Mouse (Mus musculus) retina, embryonic 14.5 days (tissue): ENCODE data around the gene Rad9b.
A peak's percentile ranks its signal among the peaks of the same experiment; 100 is the strongest.

ENCODE experiments used
- DNase-seq: peaks from one replicate; pipeline ENCODE4 v3.0.0-alpha.2; 2015; ENCODE audit warnings: low spot score

Rad9b gene

DNA sequence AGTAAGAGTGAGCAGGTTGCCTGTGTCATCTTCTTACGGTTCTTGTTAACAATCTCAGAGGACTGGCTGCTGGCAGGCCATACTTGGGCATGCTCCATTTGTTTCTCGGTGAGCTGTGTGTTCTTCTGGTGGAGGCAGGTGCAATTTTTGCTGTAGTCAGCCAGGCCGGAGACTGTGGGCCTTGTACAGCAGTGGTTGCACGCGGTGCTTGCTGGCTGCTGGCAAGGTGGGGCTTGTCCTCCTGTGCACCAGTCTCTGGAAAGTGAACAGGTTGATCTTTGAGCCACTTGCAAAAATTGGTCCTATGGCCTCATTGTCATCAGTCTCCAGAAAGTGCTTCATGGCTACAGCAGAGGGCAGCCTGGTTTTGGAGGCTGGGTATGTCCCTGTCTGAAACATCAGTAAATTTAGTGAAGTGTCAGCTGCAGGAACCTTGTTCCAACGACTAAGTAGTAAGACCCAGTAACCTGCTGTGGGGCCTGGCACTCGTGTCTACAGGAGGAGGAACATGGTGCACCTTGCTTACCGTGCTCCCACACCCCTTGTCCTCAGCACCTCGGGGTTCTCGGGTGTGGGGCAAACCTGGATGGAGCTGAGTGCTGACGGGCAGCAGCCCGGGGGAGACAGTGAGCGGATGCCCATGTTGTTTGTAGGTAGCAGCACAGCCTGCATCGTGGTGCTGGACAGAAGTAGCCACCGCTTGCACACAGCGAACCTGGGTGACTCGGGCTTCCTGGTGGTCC lies 40.9 kb downstream of the Rad9b start:
- no peak for DNase-seq

DNA sequence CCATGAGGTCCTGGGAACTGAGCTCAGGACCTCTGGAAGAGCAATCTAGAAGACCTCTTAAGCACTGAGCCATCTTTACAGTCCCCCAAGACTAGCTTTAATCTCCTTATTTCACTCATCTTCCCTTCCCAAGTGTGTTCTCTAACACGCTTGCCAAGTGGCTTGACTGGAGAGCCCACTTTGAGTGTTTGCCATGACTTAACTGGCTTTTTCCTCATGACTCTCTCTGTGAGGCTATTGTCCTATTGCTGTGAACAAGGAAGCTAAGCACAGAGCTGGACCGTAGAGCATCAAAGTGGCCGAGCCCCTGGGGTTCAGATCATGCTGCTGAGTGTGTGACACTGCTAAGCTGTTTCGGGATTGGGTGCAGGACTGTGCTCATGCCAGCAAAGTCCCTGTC lies 41.7 kb downstream of the Rad9b start:
- no peak for DNase-seq

DNA sequence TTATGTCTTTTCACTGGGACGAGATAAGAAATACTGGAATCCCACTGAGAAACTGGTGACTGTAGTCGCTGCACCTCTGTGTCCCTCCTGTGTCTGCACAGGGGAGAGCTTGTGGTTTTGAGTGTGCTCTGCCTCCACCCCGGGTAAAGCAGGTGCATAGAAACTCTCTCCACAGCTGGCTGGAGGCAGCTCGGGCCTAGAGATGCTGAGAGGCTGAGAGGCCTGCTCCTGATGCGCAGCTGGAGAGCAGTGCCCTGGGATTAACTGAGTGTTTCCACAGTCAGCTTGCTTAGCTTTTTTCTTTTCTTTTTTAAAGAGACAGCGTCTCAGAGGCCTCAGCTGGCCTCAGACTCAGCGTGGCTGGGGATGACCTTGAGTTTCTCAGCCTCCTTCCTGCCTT lies 42.3 kb downstream of the Rad9b start:
- DNase-seq = no peak

DNA sequence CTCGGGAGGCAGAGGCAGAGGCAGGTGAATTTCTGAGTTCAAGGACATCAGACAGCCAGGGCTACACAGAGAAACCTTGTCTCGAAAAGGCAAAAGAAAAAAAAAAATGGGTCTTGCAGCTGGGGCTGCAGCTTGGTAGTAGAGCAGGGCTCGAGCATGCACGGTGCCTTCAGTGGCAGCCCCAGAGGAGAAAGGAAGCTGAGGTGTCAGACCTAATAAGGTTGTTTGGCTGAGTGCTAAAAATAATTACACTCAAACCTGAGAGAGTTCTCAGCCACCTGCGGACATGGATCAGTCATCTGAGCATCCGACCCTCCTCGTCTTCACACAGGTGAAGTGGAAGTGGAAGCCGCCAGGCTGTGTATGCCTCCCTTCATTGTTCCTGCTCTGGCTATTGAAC lies 43.3 kb downstream of the Rad9b start:
- no peak for DNase-seq

DNA sequence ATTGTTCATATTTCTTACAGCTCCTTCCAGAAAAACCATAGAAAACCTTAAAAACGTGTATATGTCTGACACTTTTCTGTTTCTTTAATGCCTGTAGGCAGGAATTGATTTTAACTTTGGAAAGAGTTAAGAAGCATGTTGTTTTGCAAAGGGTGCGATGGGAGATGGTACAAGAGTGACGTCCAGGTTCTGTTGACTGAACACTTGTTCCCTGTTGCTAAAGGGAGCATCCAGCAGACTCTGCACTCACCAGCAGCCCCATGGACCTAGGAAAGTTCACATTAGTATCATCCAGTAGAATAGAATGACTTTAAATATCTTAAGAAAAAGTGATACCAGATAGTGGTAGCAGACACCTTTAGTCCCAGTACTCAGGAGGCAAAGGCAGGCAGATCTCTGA lies 47.5 kb downstream of the Rad9b start:
- no peak for DNase-seq

DNA sequence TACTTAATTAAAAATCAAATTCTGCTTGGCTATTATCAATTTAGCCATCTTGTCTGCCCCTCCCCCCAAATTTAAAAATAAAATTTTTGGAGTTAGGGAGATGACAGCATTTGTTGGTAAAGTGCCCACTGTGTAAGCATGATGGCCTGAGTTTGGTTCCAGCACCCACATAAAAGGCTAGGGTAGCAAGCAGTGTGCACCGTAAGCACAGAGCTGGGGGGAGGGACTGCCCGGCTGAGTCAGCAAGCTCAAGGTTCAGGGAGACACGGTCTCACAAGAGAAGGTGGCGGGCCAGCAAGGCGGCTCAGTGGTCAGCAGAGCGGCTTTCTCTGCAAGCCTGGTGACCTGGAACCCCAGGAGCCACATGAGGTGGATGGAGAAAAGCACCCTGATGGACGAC lies 48.6 kb downstream of the Rad9b start:
- DNase-seq = no peak

DNA sequence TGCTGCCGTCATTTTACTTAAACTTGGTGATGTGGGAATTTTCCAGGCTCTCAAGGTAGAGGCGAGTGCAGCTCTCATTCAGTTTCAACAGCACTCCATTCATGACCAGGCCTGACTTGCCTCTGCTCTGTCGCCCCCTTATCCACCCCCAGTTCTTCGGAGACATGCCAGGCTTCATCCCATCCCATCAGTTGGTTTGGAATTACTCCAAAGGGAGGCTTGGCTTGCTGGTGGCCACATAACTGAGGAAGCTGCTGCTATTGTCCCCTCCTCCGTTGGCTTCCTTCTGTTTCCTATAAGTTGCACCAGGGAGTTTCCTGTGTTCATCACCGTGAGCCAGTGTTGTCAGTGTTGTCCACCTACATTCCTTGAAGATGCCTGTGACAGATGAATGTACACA lies 49.5 kb downstream of the Rad9b start:
- DNase-seq = no peak

DNA sequence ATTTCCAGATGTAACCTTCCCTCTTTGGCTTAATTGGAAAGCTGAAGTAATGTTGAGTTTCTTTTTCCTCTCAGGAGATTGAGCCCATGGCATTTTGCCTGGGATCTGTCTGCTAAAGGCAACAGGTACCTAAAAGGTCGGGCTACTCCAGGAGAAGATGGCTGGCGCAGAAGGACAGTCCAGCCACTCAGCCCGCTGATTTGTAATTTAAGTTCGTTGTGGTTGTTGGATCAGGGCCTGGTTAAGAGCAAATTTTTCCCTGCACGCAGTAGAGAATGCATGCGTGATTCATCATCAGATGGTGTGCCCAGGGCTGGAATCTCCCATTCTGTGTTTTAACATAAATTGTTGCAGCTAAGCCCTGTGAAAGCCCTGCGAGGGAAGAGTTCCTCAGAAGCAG lies 50.1 kb downstream of the Rad9b start:
- no peak for DNase-seq

DNA sequence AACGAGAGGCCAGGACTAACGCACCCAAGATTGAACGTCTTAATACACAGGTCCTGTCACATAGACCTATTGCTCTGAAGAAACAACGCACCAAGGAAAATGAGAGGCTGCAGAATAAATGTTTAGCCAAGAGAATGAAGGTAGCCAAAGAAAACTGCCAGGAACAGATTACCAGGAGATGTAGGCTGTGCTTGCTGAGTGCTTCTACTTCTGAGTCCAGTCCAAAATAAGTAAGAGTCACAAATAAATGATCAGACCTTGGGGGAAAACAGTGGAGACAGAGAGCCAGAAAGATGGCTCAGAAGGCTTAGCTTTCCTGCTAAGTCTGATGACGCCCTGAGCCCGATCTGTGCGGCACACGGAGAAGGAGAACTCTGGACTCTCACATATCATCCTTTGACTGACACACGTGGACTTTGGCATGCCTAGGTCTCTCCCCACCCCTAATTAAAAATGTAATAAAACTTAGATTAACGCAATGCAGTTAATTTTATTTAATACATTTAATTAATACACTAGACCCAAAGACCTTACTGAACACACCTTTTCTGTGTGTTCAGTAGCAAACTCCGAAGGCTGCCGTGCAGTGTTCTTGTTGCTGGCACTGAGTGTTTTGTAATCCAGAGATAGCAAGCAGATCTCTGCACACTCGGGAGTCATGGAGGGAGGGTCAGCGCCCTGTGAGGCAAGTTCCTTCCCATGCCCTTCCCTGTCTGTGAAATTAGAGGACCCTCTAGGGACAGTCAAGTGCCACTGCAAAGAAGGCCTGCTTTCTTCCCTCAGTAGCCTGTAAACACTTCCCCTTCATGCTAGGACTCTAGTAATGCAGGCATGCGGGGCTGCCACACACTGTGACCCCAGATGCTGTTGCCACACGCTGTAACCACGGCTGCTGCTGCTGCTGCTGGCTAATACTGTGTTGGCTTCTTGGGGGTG lies 51.0 kb downstream of the Rad9b start:
- DNase-seq = peak; percentile 29

DNA sequence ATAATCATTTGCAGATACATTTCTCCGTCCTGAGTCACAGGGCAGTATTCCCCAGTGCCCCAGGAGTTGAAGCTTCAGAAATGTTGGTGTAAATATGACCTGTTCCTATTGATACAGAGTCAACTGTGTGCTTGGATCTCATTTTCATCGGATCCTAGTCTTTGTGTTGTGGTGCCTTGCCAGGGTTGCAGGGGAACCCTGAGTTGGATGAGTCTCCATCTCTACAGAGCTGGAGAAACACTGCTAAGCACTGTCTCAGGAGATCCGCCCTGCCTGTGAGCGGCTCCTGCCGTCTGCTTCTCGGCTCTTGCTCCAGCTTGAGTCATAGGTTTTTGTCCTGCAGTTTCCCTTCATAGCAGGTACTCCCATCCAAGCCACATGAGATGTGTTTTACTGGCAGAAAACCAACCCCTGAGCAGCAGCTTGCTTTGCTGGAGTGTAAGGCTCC lies 53.9 kb downstream of the Rad9b start:
- no peak for DNase-seq

DNA sequence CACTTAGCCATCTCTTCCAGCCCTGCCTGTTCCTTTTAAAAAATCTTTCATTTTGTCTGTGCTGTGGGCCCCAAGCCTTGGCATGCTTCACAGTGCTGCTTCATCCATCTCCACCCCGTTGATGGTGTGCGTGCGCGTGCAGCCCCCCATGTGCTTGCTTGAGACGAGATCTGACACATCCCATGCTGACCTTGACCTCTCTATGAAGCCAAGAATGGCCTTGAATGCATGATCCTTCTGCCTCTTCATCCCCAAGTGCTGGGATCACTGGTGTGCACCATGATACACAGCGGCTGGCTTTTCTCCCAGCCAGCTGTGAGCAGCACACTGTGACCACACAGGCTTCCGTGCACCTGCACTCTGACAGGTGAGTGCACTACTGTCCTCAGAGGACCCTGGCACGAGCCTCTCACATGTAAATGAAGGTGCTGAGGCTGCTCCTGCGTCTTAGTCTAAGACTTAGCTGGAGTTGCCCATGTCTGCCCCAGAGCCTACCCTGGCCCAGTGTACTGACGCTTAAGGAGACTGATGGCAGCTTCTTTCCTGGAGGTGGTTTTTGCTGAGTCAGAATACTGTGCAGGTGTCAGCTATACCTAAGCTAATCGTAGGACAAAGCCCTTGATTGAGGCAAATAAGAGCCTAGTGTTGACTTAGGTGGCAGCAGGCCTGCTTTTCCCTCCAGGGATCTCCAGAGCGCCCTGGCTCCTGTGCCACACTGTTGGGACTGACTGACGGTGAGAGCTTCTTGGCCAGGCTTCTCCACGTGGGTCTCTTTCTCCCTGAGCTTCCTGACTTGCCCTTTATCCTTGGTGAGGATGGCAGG lies 58.7 kb downstream of the Rad9b start:
- DNase-seq = no peak

DNA sequence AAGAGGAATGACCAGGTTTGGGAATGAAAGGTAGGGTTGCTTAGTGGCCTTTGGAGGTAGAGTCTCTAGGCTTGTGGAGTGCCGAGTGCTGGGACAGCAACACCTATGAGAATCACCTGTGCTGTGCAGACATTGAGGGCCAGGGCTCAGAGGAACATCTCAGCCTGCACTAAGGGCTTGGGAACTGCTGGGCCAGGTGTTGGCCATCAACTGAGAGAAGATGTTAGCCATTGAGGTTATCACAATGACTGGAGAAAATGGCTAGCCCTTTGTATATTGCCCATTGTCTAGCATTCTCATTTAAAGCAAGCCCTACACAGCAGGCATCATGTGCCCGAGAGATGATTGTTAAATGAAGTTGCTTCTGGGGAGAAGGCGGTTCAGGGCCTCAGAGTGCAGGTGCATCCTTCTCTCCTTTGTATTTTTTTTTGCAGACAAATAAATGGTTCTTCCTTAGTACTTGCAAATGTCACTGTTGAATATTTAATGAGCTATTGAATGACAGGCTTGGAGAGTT lies 59.8 kb downstream of the Rad9b start:
- no peak for DNase-seq

DNA sequence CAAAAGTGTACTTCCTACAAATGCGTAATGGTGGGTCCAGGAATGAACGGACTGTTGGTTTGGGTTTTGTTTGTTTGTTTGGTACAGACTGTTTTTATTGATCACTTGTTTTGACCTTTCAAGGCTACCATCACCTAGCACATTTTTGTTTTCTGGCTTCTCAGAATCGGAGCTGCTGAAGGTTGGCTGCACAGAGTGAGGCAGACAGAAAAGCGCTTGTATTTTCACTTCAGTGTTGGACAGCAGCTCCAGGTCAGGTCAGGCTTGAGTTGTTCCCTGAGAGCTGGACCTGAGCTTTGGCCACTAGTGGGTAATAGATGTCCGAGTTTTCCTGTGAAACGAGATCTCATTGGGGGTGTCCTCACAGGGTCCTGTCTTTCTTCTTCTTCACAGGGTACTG lies 60.9 kb downstream of the Rad9b start:
- no peak for DNase-seq

DNA sequence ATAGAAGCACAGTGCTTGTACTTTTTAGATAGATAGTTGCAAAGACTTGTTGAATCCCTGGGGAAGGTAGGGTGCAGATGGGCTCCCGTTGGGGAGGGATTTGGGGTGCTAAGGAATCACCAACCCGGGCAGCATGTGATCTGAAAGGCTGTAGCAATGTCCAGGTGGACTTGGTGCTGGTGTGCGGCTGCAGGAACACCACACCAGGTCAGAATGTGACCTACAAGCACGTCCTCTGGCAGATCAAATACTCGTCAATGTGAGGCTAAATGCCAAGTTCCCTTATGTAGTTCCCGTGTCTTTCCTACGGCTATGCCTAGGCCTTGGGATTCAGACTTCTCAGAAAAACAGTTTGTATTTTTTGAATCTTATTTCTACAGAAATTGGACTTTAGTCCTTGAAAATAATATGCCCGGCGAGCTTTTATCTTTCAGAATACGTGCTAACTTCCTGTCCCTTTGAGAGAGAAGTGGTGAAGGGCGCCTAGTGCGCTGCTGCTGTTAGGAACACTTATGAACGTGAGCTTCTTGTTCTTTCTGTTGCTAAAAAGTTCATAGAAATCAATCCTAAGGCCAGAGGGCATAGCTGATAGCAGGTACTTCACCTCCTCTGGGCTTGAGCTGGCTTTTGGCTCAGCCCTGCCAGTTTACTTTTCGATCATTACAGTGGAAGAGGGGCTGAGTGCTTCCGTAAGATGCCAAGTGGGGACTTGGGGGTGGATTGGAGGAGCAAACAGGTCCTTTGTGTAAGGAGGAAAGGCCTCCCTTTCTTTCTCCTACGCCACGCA lies 62.3 kb downstream of the Rad9b start:
- DNase-seq = no peak

DNA sequence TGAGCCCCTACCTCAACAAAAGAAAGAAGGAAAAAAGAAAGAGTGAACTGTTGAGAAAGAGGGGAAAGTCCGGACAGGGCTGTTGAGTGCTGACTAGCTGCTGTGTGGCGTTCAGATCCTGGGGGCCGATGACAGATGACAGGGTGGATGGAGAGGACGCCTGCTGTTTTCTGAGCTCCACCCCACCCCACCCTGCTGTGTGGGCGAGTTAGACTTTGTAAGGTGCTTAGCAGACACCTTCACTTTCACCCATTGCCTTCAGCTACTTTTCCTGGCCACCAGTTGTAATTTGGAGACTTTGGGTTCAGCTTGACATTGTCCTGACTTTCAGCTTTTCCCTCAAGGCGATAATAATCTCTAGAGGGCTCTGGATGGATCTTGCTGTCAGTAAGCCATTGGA lies 62.9 kb downstream of the Rad9b start:
- DNase-seq = no peak

DNA sequence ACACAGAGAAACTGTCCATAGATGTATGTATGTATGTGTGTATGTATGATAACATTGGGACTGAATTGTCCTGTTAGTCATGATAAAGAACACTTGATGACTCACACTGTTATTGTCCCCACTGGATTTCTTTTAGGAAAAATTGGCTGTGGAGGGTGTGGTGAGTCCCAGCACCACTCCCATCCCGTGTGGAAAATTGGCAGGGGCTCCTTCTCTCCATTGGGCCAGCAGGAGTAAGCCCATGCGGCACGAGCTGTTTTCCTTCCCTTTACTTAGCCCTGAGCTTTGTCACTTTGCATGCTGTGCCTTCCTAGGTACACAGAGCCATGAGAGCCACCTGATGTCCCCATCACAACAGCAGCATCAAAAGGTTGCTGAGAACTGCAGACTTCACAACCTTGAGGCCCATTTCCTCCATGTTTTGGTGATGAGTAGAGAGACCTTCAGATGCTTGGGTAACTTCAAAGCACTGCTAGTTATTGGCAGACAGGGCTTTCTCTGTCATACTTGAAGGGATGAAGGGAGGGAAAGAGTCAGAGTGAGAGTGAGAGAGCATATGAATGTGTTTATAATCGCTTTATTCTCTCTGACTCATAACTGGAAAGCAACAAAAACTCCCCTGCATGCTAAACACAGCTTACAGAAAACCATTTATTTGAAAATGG lies 65.8 kb downstream of the Rad9b start:
- DNase-seq = no peak

DNA sequence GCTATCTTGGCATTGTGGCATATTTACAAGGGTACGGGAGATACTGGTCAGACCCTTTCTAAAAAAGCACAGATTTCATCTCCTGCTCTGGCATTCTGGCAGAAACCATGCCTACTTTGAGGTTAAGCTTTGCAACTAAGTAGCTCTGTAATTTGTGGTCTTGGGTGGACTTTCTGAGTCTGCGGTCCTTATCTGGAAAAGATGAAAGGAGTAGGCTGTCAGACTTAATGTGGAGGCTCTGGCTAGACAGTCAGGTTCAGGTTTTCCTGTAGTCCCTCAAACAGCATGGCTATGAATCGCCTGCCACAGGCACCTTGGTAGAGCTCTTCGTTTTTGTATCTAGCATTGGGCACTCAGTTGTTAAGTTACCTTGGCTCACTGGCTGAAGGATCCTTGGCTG lies 67.0 kb downstream of the Rad9b start:
- DNase-seq = no peak

DNA sequence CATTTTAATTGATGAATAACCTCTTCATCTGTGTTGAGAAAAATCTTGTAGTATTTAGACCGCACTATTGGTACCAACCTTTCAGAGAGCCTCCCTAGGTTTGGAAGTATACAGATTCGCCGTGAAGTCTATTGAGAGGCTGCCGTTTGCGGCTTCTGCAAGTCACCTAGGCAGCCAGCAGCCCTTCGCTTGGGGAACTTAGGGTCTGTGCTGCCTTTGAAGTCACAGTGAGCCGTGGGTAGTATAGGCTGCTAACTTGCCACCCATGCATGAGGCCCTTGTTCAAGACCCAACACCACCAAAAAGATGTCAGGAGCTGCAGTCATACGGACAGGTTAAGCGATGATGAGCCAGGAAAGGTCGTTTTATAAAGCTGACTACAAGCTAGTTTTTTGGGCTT lies 67.8 kb downstream of the Rad9b start:
- no peak for DNase-seq

DNA sequence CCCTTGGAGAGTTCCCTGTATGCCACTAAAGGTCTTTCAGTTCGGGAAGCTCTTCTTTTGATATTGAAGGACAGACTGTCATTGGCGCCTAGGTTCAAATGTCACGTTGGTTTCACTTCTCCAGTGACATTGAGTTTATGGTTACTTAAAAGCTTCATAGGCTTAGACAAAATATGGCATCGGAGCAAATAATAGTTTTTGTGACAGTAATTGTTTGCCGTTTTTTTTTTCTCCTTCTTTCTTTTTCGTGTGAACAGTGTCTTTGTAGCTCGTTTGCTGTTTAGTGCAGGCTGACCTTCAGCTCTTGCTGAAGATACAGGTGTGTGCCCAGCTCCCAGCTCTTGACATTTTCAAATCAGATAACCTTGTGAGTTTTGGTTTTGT lies 68.3 kb downstream of the Rad9b start:
- DNase-seq = no peak

DNA sequence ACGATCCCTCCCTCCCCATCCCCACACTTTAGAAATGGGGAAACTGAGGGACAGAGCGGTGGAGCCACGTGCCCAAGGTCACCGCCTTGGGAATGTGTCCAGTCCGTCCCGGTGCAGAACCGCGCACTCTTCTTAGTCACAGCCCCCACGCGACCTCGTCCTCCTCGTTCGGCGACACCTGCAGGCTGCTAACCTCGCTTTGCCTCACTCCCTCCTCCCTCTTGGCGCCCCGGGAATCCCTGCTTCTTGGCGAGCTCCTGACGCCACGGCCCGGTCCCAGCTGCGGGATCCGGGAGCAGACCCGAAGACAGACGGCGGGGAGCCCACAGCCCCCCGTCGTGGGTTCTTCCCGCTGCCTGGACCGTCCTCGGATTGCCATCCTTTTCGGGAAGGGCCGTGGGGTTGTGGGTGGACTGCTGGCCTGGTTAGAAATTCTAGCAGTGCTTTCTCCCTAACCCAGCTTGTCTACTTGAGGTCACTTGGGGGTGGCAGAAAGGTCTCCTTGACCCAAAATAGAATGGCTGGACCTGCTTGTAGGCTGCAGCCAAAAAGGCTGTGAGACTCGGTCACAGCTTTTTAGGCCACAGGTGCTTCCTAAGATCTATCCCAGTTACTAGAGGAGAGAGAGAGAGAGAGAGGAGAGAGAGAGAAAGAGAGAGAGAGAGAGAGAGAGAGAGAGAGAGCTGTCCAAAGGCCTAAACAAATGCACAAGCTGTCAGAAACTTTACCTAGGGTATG lies 68.8 kb downstream of the Rad9b start:
- peak; percentile 43 for DNase-seq
